Mouse (Mus musculus): ENCODE measurements around the gene Tmem63b.

- TF ChIP-seq HCFC1 (IDR thresholded peaks at IDR 0.05; ENCODE audit: low read depth, low read length) (no peak), EP300 (IDR thresholded peaks at IDR 0.05; ENCODE audit: low read depth in 1 of 2, low read length in 2 of 2) (no peak), CTCF (IDR thresholded peaks at IDR 0.05 in 2 of 3, conservative IDR thresholded peaks at IDR 0.05 in 1 of 3; ENCODE audit: control insufficient read depth in 1 of 3, insufficient read depth in 1 of 3, low read depth in 2 of 3, low read length in 3 of 3, poor library complexity in 1 of 3, severe bottlenecking in 1 of 3) (no peak), POLR2AphosphoS2 (IDR thresholded peaks at IDR 0.05; ENCODE audit: low read length) (no peak), GABPA (IDR thresholded peaks at IDR 0.05; ENCODE audit: low read depth, low read length) (no peak), USF2 (IDR thresholded peaks at IDR 0.05; ENCODE audit: borderline replicate concordance in 1 of 2, insufficient read depth in 1 of 2, low read depth in 1 of 2, low read length in 2 of 2) (no peak), CHD1 (IDR thresholded peaks at IDR 0.05; ENCODE audit: low read depth, low read length) (no peak), POLR2A (IDR thresholded peaks at IDR 0.05; ENCODE audit: control insufficient read depth in 1 of 2, insufficient read depth in 1 of 2, low read depth in 1 of 2, low read length in 2 of 2, poor library complexity in 1 of 2) (no peak), ZNF384 (IDR thresholded peaks at IDR 0.05; ENCODE audit: low read depth, low read length) (no peak), CHD2 (IDR thresholded peaks at IDR 0.05; ENCODE audit: low read length) (no peak), KAT2A (conservative IDR thresholded peaks at IDR 0.05; ENCODE audit: low read depth, low read length) (no peak)
Observed at GRCm38 (mm10) chr17:45727983-45728723, 41.4 kb upstream of the Tmem63b start.
